Mouse (Mus musculus): ENCODE measurements around the gene Ptprk.

Gene Ptprk

DNA sequence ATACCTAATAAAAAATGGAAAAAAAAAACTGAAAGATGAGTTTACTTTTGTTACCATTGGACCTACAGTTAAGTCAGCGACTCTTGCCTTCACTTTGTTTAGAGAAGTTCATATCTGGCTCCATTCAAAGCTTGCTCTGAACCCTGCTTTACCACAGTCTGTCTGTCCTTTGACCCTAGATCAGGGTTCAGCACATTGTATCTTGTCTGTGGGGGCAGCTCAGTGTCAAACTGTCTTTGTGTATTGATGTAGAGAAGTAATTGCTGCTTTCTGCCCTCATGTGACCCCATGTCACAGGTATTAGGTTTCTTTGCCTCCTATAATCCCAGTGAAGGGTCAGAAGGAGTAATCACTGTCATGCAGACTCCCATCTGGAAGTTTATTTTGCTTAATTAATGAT, 222.9 kb downstream of the Ptprk start:
- in situ Hi-C loops (cut with MboI), result no loop called here

GRCm38 (mm10) chr10:28299207-28299606, 224.6 kb downstream of the Ptprk start:
- in situ Hi-C loops (cut with MboI), result no loop called here

DNA sequence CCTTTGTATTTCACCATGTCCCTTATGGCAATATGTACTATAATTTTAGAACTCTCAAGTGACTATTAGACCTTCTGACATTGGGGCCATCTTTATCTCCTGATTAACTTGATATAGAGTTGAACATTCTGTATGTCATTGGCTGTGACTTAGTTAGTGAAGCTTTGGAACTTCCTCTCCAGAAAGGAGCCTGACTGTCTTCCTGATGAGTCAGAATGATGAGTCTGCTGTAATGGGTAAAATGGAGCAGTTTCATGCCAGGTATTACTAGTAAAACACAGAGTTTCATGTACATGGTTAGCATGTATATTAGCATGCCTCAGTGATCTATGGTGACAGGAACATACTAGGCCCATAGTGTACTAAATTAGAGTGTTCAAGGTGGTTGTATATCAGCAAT, 229.2 kb downstream of the Ptprk start:
- in situ Hi-C loops (cut with MboI), result no loop called here

DNA sequence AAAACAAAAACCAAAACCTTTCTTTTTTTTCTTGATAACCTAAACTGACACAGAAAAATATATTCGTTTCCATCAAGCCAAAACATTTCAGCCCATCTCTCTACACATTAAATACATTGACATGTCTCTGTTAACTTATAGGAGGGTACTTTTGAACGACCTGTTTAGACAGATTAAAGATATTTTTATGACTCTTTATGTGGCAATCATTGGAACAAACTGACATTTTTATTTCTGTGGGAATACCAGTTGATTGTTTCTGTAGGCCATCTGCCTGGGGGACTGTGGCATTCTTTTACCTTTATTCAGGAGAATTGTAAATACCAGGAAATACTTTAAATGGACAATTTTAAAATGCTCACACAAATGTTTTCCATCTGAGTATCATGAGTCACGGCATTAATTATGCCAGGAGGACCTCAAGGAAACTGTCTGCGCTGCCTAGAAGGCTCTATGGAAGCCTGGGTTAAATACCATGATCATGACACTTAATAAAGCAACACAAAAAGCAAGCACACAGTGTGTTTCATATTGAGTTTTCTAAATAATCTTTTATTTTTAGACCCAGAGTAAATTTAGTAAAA, 229.8 kb downstream of the Ptprk start:
- in situ Hi-C loops (cut with MboI), result no loop called here

DNA sequence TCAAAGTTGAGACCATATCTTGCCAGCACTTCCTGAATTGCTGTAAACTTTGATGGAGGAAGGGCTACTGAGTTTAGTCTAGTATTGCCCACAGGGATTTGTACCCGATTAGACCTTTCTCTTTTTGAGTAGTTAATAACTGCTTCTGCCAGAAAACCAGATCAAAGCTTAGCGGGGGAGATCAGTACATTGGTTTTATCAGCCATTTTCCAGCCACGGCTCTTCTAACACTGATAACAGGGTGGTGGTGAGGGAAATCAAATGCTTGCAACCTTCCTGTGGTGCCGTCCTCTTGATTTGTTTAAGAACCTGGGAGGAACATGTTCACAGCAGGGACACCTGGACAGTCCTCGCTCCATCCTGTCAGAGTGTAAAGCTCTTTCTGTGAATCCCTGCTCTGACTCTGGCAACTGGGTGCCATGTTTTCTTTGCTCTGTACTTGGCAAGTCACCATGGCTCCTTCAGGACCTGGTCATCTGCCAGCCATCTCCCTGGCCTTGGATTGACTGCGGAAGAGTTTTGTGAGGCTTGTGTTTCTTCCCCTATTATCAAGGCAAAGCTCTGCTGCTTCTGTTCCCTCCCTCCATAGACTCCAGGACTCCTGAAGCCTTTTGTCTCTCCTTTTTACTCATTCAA, 231.9 kb downstream of the Ptprk start:
- in situ Hi-C loops (cut with MboI), result no loop called here

GRCm38 (mm10) chr10:28311369-28311768, 236.7 kb downstream of the Ptprk start:
- in situ Hi-C loops (cut with MboI), result no loop called here

DNA sequence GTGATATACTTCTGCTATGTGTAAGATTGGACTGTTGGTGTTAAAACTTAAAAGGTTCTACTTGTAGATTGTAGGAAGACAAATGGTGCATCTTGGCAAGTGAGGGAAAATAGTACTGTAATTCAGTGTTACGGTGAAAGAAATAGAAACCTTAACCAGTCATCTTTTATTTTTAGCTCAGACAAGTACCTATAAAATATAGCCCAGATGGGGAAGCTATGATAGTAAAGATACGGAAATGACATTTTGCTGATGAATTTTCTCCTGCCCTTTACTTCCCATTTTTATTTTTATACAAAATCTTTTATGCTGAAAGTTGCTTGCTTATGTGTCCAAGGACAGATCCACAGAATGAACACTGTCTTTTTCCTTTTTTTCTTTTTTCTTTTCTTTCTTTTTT, 248.4 kb downstream of the Ptprk start:
- in situ Hi-C loops (cut with MboI), result no loop called here

DNA sequence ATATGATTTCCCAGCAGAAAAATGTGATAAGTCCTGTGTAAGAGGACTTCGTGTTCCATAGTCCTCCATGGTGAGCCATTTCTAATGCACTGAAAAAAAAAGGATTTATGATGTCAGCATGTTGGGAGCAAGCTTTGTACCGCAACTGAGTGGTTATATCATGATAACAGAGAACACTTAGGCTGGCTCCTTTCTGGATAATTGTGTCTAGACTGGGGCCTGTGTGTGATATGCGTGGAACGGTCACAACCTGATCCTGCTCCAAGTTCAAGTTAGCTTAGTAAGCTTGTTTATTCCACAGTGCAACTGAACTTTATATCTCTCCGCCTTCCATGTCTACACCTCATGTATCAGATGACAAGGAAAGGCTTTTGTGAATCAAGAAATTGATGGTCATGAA, 260.6 kb downstream of the Ptprk start:
- in situ Hi-C loops (cut with MboI), result no loop called here

DNA sequence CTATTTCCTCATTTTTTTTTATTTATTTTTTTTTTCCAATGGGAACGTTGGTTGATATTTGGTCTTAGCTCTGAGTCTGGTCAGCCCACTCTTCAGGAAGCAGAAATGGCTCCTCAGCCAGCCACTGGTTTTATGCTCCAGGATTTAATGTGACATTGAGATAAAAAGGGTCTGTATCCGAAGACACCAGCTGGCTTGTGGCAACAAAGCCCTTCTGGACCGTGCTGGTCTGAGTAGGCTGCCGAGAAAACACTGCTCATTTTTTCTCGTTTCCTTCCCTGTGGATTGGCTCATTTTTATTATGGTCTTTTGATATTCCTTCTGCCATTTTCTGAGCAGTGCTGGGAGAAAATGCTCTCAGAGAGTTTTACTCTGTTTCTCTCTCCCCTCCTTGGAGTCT, 263.9 kb downstream of the Ptprk start:
- in situ Hi-C loops (cut with MboI), result no loop called here

GRCm38 (mm10) chr10:28345196-28345681, 270.6 kb downstream of the Ptprk start:
- in situ Hi-C loops (cut with MboI), result no loop called here

- in situ Hi-C loops (cut with MboI), result no loop called here
Observed at GRCm38 (mm10) chr10:28365291-28365690, 290.7 kb downstream of the Ptprk start.

- in situ Hi-C loops (cut with MboI), result no loop called here
Observed at GRCm38 (mm10) chr10:28366065-28366677, 291.6 kb downstream of the Ptprk start.

- in situ Hi-C loops (cut with MboI), result no loop called here
Observed at GRCm38 (mm10) chr10:28369808-28370207, 295.2 kb downstream of the Ptprk start.

DNA sequence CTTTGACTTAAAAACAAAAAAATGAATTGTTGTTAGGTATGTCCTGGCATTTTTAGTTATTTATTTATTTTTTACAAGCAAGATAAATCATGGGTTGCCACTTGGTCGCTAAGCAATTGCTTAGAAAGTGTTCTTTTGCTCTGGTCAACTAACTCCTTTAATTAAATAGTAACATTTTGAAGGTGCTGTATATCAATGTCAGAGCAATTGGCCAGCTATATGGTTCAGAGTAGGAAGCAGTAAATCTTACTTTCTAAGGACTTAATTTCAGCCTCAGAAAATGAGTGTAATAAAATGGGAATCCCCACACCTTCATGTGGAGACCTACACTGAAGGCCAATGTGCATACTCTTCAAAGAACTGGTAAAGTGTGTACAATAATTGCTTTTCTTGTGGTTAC, 300.3 kb downstream of the Ptprk start:
- in situ Hi-C loops (cut with MboI), result no loop called here

- in situ Hi-C loops (cut with MboI), result no loop called here
Observed at GRCm38 (mm10) chr10:28379752-28380488, 305.3 kb downstream of the Ptprk start.

DNA sequence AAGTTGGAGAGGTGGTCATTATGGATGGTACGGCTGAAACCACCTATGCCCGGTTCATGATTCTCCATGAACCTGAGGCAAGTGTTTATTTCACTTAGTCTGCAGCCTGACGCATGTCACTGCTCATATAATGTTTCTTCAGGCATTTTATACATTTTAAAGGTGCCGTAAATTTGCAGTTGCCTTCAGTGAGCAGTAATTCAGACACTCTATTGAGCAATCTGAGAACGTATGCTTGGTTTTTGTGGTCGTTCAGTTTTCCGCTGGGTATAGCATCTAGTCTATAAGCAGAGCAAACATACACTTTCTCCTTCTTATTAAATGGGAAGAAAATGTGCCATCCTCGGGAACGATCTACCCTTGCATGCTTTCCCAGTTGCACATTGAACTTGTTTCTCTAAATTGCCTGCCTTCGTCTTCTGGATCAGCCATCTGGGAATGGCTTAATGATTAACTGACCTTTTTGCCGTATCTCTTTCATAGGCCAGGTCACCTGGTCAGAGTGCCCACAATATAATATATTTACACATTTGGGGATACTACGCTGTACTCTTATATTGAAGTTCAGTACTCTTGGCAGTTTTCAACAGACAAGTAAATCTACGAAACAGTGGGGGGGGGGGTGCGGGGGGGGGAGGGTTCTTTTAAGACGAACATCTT, 313.1 kb downstream of the Ptprk start:
- in situ Hi-C loops (cut with MboI), result no loop called here

GRCm38 (mm10) chr10:28391168-28391567, 316.5 kb downstream of the Ptprk start:
- in situ Hi-C loops (cut with MboI), result no loop called here

DNA sequence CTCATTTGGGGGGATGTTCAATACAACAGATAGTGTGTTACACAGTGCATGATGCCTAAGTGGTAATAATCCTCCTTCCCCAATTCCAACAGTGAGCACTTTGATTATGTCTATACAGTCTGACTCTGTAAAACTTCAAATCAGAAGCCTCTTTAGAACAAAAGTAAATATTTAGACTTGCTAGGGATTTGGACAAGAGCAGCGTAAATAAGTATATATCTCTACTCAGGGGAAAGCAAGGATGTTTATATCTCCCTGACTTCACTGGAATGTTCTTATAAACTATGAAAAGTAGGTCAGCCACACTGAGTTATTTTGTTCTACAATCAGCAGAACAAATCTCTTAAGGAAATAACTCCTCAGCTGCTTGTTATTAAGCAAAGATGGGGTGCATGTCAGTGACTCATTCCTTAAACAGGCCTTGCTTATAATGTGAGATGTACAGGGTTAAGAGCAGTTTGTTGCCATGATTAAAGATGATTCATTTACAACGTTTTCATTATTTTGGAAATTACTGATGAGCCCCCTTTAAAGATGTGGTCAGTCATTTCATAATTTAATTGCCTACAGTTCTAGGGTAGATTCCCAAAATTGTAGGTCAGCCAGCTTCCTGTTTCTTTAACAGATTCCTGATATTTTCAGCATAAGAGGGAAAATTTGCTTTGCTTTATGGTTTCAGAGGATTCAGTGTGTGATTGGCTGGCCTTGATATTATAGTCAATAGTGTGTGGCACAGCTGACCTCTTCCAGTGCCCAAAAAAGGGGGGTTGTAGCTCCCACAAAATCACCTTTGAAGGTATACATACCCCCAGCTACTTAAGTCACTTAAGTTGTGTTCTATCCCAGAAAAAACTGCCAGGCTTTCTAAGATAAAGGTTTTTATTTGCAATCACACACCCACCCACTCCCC, 321.2 kb downstream of the Ptprk start:
- in situ Hi-C loops (cut with MboI), result no loop called here

- in situ Hi-C loops (cut with MboI), result no loop called here
Observed at GRCm38 (mm10) chr10:28396520-28396915, 321.9 kb downstream of the Ptprk start.

DNA sequence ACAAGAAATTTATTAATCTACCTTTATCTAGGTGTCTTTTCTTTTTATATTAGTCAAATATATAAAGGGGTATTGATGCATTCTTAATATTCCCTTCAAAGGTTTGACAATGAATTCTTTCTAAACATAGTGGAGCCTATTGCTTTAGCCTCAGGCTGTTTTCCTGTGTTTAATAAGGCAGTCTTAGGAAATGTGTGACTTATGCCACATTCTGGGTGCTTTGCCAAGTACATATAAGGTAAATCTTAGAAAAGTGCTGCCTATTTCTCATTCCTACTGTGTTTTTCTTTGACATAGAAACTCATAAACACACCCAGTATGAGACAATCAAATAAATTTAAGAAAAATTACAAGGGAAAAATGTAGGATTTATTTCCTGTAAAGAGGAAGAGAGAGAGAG, 327.2 kb downstream of the Ptprk start:
- in situ Hi-C loops (cut with MboI), result no loop called here

DNA sequence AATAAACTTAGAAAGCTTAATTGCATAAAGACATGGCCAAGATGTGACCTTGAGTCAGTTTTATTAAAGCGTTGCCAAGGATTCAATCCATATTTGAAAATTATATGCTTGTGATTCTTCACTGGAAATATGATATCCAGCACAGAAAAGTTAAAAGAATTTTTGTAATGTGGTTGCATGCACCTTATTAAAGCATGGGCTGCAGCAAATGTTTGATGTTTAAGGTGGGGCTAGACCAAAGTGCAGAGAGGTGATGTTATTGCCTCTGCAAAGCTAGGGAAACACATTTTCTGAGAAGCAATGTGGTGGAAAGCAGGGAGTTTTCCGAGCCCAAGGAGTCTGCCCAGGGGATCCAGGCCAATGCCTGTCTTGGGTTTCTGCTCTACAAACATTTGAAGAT, 334.4 kb downstream of the Ptprk start:
- in situ Hi-C loops (cut with MboI), result no loop called here
